Mouse (Mus musculus) spleen, adult 2 months (tissue): Measurements from ENCODE around the gene Zfp335.

Source experiments
- CTCF ChIP-seq: fragments of 200-500 bp; IDR thresholded peaks from 2 replicates; pipeline ENCODE4 v1.5.1; 2011; ENCODE audit warnings: mild to moderate bottlenecking, inconsistent platforms; ENCODE audit not compliant: insufficient read depth, insufficient read length, insufficient replicate concordance; ENCODE audit errors: extremely low read depth
- POLR2A ChIP-seq: fragments of 200-500 bp; IDR thresholded peaks from 2 replicates; pipeline ENCODE4 v1.6.1; 2011; ENCODE audit warnings: low read depth, low read length, inconsistent platforms

DNA sequence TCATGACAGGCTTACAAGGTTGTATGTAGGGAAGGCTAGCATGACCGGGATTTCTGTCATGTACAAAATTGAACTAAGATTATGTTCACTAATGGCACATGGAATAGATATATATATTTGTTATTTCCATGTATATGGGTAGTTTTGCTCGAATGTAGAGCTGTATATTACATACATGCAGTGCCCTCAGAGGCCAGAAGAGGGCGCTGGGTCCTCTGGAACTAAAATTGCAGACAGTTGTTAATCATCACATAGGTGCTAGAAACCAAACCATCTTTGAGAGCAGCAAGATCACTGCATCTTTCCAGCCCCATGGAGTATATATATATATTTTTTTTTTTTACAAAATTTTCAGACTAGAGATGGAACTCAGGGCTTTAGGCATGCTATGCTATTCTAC is 65.8 kb downstream of the Zfp335 start:
- TF ChIP-seq CTCF (no peak), POLR2A (no peak)
